ENCODE assay signal across 20 mouse cellular contexts in the genomic region with DNA sequence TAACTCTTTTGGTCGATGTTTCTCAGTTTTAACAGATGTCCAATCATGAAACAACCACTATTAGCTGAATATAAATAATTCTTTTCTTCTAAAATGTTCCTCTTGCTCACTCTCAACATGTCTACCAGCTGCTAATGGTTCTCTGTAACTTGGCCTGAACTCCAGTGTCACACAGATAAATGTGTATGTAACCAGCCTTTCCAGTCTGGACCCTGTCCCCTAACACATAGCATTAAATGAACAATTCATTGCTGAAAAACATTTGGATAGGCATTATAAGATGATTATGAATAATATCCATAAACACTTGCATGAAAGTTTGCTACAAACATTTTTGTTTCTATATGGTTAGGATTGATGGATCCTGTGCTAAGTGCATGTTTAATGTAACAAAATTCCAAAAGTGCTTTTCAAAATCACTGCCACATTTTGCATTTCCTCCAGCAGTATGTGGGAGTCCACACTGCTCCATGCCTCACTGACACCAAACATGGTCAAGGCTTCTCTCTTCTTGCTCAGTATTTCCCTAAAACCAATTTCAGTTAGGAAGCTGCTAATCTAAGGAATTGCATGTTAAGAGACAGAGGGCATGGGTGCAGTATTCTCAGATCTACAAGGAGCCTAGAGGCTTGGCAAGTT.
A peak's percentile ranks its signal among the peaks of the same experiment; 100 is the strongest.
DNase-seq lines count a peak whose midpoint lies in the region; ATAC-seq and TF ChIP-seq lines count a peak whose summit lies in the region.
"Had no signal": no experiment of that assay in that cellular context is flagged by ENCODE, and none has a peak within 500 bp of the region (broad histone marks: within the 10 kb centered on the region; RNA-seq: fewer than 3 reads in every experiment).

No protein-coding gene starts in this region.

- no peak overlapping the region for H3K4me3 ChIP-seq in gastrocnemius, adult 2 months
- no peak overlapping the region for H3K4me3 ChIP-seq in lung, embryonic 15.5 days
- no peak overlapping the region for H3K4me3 ChIP-seq in stomach, embryonic 14.5 days (ENCODE audit: low read depth, low read length)
- H3K4me3 ChIP-seq in stomach, postnatal 0 days (ENCODE audit: low read depth, low read length): no peak overlapping the region
- H3K4me3 ChIP-seq in forebrain, embryonic 14.5 days (ENCODE audit: low read depth, low read length): no peak overlapping the region
- H3K4me3 ChIP-seq: embryonic facial prominence, embryonic 15.5 days; heart, embryonic 10.5 days; hindbrain, embryonic 13.5 days had no signal

- intact Hi-C loops in gastrocnemius, adult 2 months (cut with DNase I): no loop called here

- no peak overlapping the region for H3K9ac ChIP-seq in lung, embryonic 15.5 days
- H3K9ac ChIP-seq in stomach, embryonic 14.5 days (replicated peaks; ENCODE audit: low read depth, low read length): no peak overlapping the region
- H3K9ac ChIP-seq in stomach, postnatal 0 days (ENCODE audit: low read length): no peak overlapping the region
- H3K9ac ChIP-seq in forebrain, embryonic 14.5 days (ENCODE audit: low read length): no peak overlapping the region
- H3K9ac ChIP-seq: embryonic facial prominence, embryonic 15.5 days; hindbrain, embryonic 13.5 days had no signal

- no peak for TF ChIP-seq EP300 in stomach, postnatal 0 days (optimal IDR thresholded peaks at IDR 0.05)

- peaks cover 24% of the 10 kb centered on the region for H3K4me1 ChIP-seq in lung, embryonic 15.5 days
- H3K4me1 ChIP-seq in stomach, embryonic 14.5 days (ENCODE audit: control insufficient read depth, insufficient read depth, low read length): no peaks in the 10 kb centered on the region
- H3K4me1 ChIP-seq in stomach, postnatal 0 days (replicated peaks; ENCODE audit: control insufficient read depth, insufficient read depth): no peaks in the 10 kb centered on the region
- no peaks in the 10 kb centered on the region for H3K4me1 ChIP-seq in forebrain, embryonic 14.5 days (ENCODE audit: control insufficient read depth, insufficient read depth, low read length)
- H3K4me1 ChIP-seq: heart, embryonic 10.5 days; hindbrain, embryonic 13.5 days had no signal

- DNase-seq in gastrocnemius, adult 2 months: no peak
- DNase-seq in gastrocnemius, postnatal 4 days (ENCODE audit: low spot score in 2 of 2): no peak
- DNase-seq in lung, postnatal 10 days: no peak
- DNase-seq in stomach, postnatal 0 days (ENCODE audit: low spot score): no peak
- DNase-seq in forebrain, embryonic 14.5 days (ENCODE audit: low spot score): no peak
- DNase-seq: adrenal gland, adult 8-10 months; adrenal gland, postnatal 36 days; B cell, adult 2 months; cerebellum, adult 11 months; cerebellum, adult 8-10 months; embryo, embryonic 11 days had no signal

- no peak for TF ChIP-seq CTCF in gastrocnemius, adult 2 months (IDR thresholded peaks at IDR 0.05)
- no peak for TF ChIP-seq CTCF in stomach, postnatal 0 days (IDR thresholded peaks at IDR 0.05; ENCODE audit: low read depth)

- ATAC-seq in lung, embryonic 15.5 days (ENCODE audit: borderline replicate concordance, extremely low read depth, low FRiP score, low TSS enrichment): peak; percentile 95
- peak; percentile 33; the same call in 1 of the 2 replicates for ATAC-seq in stomach, embryonic 14.5 days (ENCODE audit: insufficient number of reproducible peaks, insufficient read depth, low FRiP score, low read depth)
- ATAC-seq in stomach, postnatal 0 days (ENCODE audit: low FRiP score, low TSS enrichment): no peak
- ATAC-seq in forebrain, embryonic 14.5 days: no peak
- ATAC-seq: CD4-positive, CD25-positive, alpha-beta regulatory T cell, adult 4 months; forebrain, embryonic 16.5 days; hindbrain, postnatal 0 days had no signal

- H3K9me3 ChIP-seq in lung, embryonic 15.5 days: no peaks in the 10 kb centered on the region
- no peaks in the 10 kb centered on the region for H3K9me3 ChIP-seq in stomach, embryonic 14.5 days (ENCODE audit: control insufficient read depth, low read depth, low read length)
- H3K9me3 ChIP-seq in stomach, postnatal 0 days (ENCODE audit: control insufficient read depth, low read length): no peaks in the 10 kb centered on the region
- no peaks in the 10 kb centered on the region for H3K9me3 ChIP-seq in forebrain, embryonic 14.5 days (replicated peaks; ENCODE audit: control insufficient read depth, low read length)
- H3K9me3 ChIP-seq: embryonic facial prominence, embryonic 15.5 days; heart, embryonic 10.5 days; hindbrain, embryonic 13.5 days had no signal

- H3K4me2 ChIP-seq in lung, embryonic 15.5 days: no peak overlapping the region
- no peak overlapping the region for H3K4me2 ChIP-seq in stomach, embryonic 14.5 days (replicated peaks; ENCODE audit: low read depth, low read length)
- H3K4me2 ChIP-seq in stomach, postnatal 0 days (replicated peaks; ENCODE audit: low read depth): no peak overlapping the region
- no peak overlapping the region for H3K4me2 ChIP-seq in forebrain, embryonic 14.5 days (ENCODE audit: low read length)
- H3K4me2 ChIP-seq: embryonic facial prominence, embryonic 15.5 days; hindbrain, embryonic 13.5 days had no signal

- peak overlapping the region; percentile 66 for H3K27ac ChIP-seq in gastrocnemius, adult 2 months
- H3K27ac ChIP-seq in lung, embryonic 15.5 days: peak overlapping the region; percentile 90
- 0 out of 2 replicates have a peak overlapping the region, but pooled peaks have one; percentile 56 for H3K27ac ChIP-seq in stomach, embryonic 14.5 days (ENCODE audit: low read length)
- H3K27ac ChIP-seq in stomach, postnatal 0 days (replicated peaks): no peak overlapping the region
- no peak overlapping the region for H3K27ac ChIP-seq in forebrain, embryonic 14.5 days (ENCODE audit: low read depth, low read length)
- H3K27ac ChIP-seq: embryonic facial prominence, embryonic 15.5 days; heart, embryonic 10.5 days; hindbrain, embryonic 13.5 days; hindbrain, postnatal 0 days had no signal

- 43% methylated on average over 1 of the region's 1 CpGs for WGBS in lung, embryonic 15.5 days
- 48% methylated on average over 1 of the region's 1 CpGs for WGBS in stomach, embryonic 14.5 days
- 37% methylated on average over 1 of the region's 1 CpGs for WGBS in stomach, postnatal 0 days
- 81% methylated on average over 1 of the region's 1 CpGs for WGBS in forebrain, embryonic 14.5 days

- H3K36me3 ChIP-seq in lung, embryonic 15.5 days: no peaks in the 10 kb centered on the region
- H3K36me3 ChIP-seq in stomach, embryonic 14.5 days (ENCODE audit: control insufficient read depth, insufficient read depth, low read length): no peaks in the 10 kb centered on the region
- no peaks in the 10 kb centered on the region for H3K36me3 ChIP-seq in stomach, postnatal 0 days (ENCODE audit: control insufficient read depth, insufficient read depth, low read length)
- H3K36me3 ChIP-seq in forebrain, embryonic 14.5 days (ENCODE audit: control insufficient read depth, insufficient read depth, low read length): no peaks in the 10 kb centered on the region
- H3K36me3 ChIP-seq: embryonic facial prominence, embryonic 15.5 days; G1E; heart, embryonic 10.5 days; hindbrain, embryonic 13.5 days had no signal

- no peaks in the 10 kb centered on the region for H3K27me3 ChIP-seq in lung, embryonic 15.5 days
- no peaks in the 10 kb centered on the region for H3K27me3 ChIP-seq in stomach, embryonic 14.5 days (ENCODE audit: control insufficient read depth, insufficient read depth, low read length)
- no peaks in the 10 kb centered on the region for H3K27me3 ChIP-seq in stomach, postnatal 0 days (ENCODE audit: control insufficient read depth, insufficient read depth, low read length)
- no peaks in the 10 kb centered on the region for H3K27me3 ChIP-seq in forebrain, embryonic 14.5 days (replicated peaks; ENCODE audit: control insufficient read depth, insufficient read depth, low read length)
- H3K27me3 ChIP-seq: embryonic facial prominence, embryonic 15.5 days; hindbrain, embryonic 13.5 days had no signal

Comparison
In these comparisons a context has a peak if more than half of its experiments do, and no peak if none do; other contexts are left out.
1. H3K27ac ChIP-seq: peak in gastrocnemius, adult 2 months (single experiment), lung, embryonic 15.5 days (single experiment) and stomach, embryonic 14.5 days (single experiment); none in stomach, postnatal 0 days (single experiment) and forebrain, embryonic 14.5 days (single experiment).
2. ATAC-seq: peak in lung, embryonic 15.5 days (single experiment) and stomach, embryonic 14.5 days (single experiment); none in stomach, postnatal 0 days (single experiment) and forebrain, embryonic 14.5 days (single experiment).